7 mouse cellular contexts compared by ENCODE assay signal in the genomic region with DNA sequence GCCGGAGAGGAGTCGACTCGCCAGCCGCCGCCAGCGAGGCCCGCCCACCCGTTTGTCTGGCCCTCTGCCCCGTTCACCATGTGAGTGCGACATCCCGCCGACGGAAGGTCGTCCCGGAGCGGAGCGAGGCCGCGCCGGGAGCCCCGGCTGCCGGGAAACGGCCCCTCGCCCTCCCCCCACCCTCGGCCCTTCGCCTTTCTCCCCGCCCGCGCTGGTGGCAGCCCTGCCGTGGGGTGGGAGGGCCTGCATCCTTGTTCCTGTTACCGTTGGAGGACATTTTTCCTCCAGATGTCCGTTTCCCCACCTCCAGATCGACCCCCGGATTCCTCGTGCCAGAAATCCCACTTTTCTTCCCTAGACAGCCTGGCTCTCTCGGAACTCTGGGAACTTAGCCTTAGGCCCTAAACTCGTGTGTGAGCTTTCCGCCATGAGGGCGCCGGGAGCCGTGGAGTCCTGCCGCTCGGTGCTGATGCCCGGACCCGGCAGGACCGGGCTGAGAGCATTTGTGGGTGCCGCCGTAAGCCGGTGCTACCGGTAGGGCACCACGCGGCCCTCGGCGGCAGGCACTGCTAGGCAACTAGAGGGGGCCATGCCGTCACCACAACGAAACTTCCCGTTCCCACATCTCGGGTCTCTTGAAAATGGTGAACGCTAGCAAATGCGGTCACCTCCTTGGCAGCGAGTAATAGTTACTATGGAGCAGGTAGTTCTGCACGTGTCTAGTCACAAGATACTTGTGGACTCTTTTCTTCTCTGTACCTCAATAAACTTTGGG. TPM values are rescaled to one million over a fixed set of nuclear protein-coding genes. Genes with fewer than 3 reads are reported as not detected.
A peak's percentile ranks its signal among the peaks of the same experiment; 100 is the strongest.
DNase-seq lines count a peak whose midpoint lies in the region; ATAC-seq and TF ChIP-seq lines count a peak whose summit lies in the region.

No protein-coding gene starts in this region.

- H3K4me1 ChIP-seq in hindbrain, postnatal 0 days (ENCODE audit: insufficient read depth, low read length) = peaks cover 8% of the 10 kb centered on the region

- H3K4me3 ChIP-seq in hindbrain, postnatal 0 days (ENCODE audit: low read length) = peak overlapping the region; percentile 64

- TF ChIP-seq CTCF in hindbrain, postnatal 0 days (IDR thresholded peaks at IDR 0.05; ENCODE audit: low read depth) = peak; percentile 37

- peak overlapping the region; percentile 98 for H3K27ac ChIP-seq in hindbrain, postnatal 0 days

- intact Hi-C loops in left cerebral cortex, postnatal 25 days (cut with DNase I) = loop anchor here (2.0 kb wide), 2 partner anchors 23 kb away; partner anchors contain the start of gene Atp5b

- no peaks in the 10 kb centered on the region for H3K27me3 ChIP-seq in hindbrain, postnatal 0 days (ENCODE audit: insufficient read depth, low read length)

- H3K36me3 ChIP-seq in hindbrain, postnatal 0 days (ENCODE audit: insufficient read depth, low read length) = no peaks in the 10 kb centered on the region

- ATAC-seq in hindbrain, postnatal 0 days = peak; percentile 10; the same call in 1 of the 2 replicates
- ATAC-seq in megakaryocyte progenitor cell, adult 5-6 weeks (replicated peaks; ENCODE audit: poor library complexity) = peak; percentile 63

- peak overlapping the region; percentile 96 for H3K9ac ChIP-seq in hindbrain, postnatal 0 days (replicated peaks; ENCODE audit: low read length)

- WGBS in hindbrain, postnatal 0 days = under 1% methylated on average over 54 of the region's 62 CpGs

- no peaks in the 10 kb centered on the region for H3K9me3 ChIP-seq in hindbrain, postnatal 0 days (ENCODE audit: low read length)

- DNase-seq in MEL-GATA-1-ER (ENCODE audit: extremely low read depth, low read depth) = peak; percentile 60
- DNase-seq in c-Kit-positive CD71-positive TER-119-negative erythroid progenitor cells, embryonic 14.5 days (ENCODE audit: low read depth) = peak; percentile 44
- peak; percentile 42 for DNase-seq in gastrocnemius, adult 18-20 months (ENCODE audit: low spot score)
- peak; percentile 62 for DNase-seq in hindbrain, postnatal 0 days (ENCODE audit: low spot score)
- peak; percentile 47 to 51 for DNase-seq in left cerebral cortex, postnatal 25 days (ENCODE audit: low spot score in 2 of 2)
- peak; percentile 27 for DNase-seq in skeletal muscle tissue, adult 2 months (ENCODE audit: low read depth, low spot score)

- peak overlapping the region; percentile 87 for H3K4me2 ChIP-seq in hindbrain, postnatal 0 days (ENCODE audit: low read depth, low read length)

RNA-seq across cellular contexts. Expression of gene Ptges3, which starts 0.6 kb away (rescaled TPM):
- total RNA-seq in gastrocnemius, adult 18-20 months (2021) = 10 to 100 TPM; 72.1 to 87.9 TPM
- 81.6 and 87.7 TPM in 2 replicates for total RNA-seq in hindbrain, postnatal 0 days (2014; rRNA removed)
- 417 and 428 TPM in 2 replicates for polyA plus RNA-seq in hindbrain, postnatal 0 days (2015; fragmentation: Nextera tagmentation; extraction: Ambion mirVana)
- total RNA-seq in left cerebral cortex, postnatal 25 days (2021) = 100 to 1,000 TPM; 127 to 132 TPM
- total RNA-seq in megakaryocyte progenitor cell, adult 5-6 weeks (2015) = 247 and 270 TPM in 2 replicates
- 310 and 351 TPM in 2 replicates for total RNA-seq in megakaryocyte progenitor cell, adult 5-6 weeks (2017)

RNA-seq across cellular contexts. Expression of gene Atp5b, which starts 23.7 kb away (rescaled TPM):
- total RNA-seq in gastrocnemius, adult 18-20 months (2021) = 1,000 to 10,000 TPM; 3,383 to 3,450 TPM
- total RNA-seq in hindbrain, postnatal 0 days (2014; rRNA removed) = 6,623 and 6,768 TPM in 2 replicates
- 2,401 and 2,438 TPM in 2 replicates for polyA plus RNA-seq in hindbrain, postnatal 0 days (2015; fragmentation: Nextera tagmentation; extraction: Ambion mirVana)
- 1,000 to 10,000 TPM; 1,709 to 1,721 TPM for total RNA-seq in left cerebral cortex, postnatal 25 days (2021)
- total RNA-seq in megakaryocyte progenitor cell, adult 5-6 weeks (2015) = 1,546 and 1,583 TPM in 2 replicates
- 2,698 and 2,700 TPM in 2 replicates for total RNA-seq in megakaryocyte progenitor cell, adult 5-6 weeks (2017)

RNA-seq across cellular contexts. Expression of gene Naca, which starts 24.0 kb away (rescaled TPM):
- 100 to 1,000 TPM; 382 to 392 TPM for total RNA-seq in gastrocnemius, adult 18-20 months (2021)
- 295 and 315 TPM in 2 replicates for total RNA-seq in hindbrain, postnatal 0 days (2014; rRNA removed)
- polyA plus RNA-seq in hindbrain, postnatal 0 days (2015; fragmentation: Nextera tagmentation; extraction: Ambion mirVana) = 450 and 463 TPM in 2 replicates
- 100 to 1,000 TPM; 308 to 327 TPM for total RNA-seq in left cerebral cortex, postnatal 25 days (2021)
- total RNA-seq in megakaryocyte progenitor cell, adult 5-6 weeks (2015) = 1,210 and 1,292 TPM in 2 replicates
- 2,424 and 2,528 TPM in 2 replicates for total RNA-seq in megakaryocyte progenitor cell, adult 5-6 weeks (2017)

RNA-seq across cellular contexts. Expression of gene Baz2a, which starts 32.0 kb away (rescaled TPM):
- 10 to 100 TPM; 12.4 to 13.9 TPM for total RNA-seq in gastrocnemius, adult 18-20 months (2021)
- 14.3 and 15.0 TPM in 2 replicates for total RNA-seq in hindbrain, postnatal 0 days (2014; rRNA removed)
- 10.2 and 10.6 TPM in 2 replicates for polyA plus RNA-seq in hindbrain, postnatal 0 days (2015; fragmentation: Nextera tagmentation; extraction: Ambion mirVana)
- 10 to 100 TPM; 34.3 to 38.4 TPM for total RNA-seq in left cerebral cortex, postnatal 25 days (2021)
- 35.5 and 40.3 TPM in 2 replicates for total RNA-seq in megakaryocyte progenitor cell, adult 5-6 weeks (2015)
- total RNA-seq in megakaryocyte progenitor cell, adult 5-6 weeks (2017) = 13.2 and 15.0 TPM in 2 replicates

RNA-seq across cellular contexts. Expression of gene Prim1, which starts 44.4 kb away (rescaled TPM):
- total RNA-seq in gastrocnemius, adult 18-20 months (2021) = 1 to 10 TPM in 1 of 2 experiments, under 1 TPM in 1; 0.64 to 1.0 TPM
- total RNA-seq in hindbrain, postnatal 0 days (2014; rRNA removed) = 15.2 and 19.6 TPM in 2 replicates
- polyA plus RNA-seq in hindbrain, postnatal 0 days (2015; fragmentation: Nextera tagmentation; extraction: Ambion mirVana) = 33.3 and 36.1 TPM in 2 replicates
- 1 to 10 TPM; 6.2 to 6.9 TPM for total RNA-seq in left cerebral cortex, postnatal 25 days (2021)
- total RNA-seq in megakaryocyte progenitor cell, adult 5-6 weeks (2015) = 109 and 117 TPM in 2 replicates
- 116 and 131 TPM in 2 replicates for total RNA-seq in megakaryocyte progenitor cell, adult 5-6 weeks (2017)

Comparison
In these comparisons a context has a peak if more than half of its experiments do, and no peak if none do; other contexts are left out.
1. Peak in every context shown above with its lines: DNase-seq, ATAC-seq, H3K4me3 ChIP-seq and H3K27ac ChIP-seq.